Mouse (Mus musculus) forebrain, postnatal 0 days (tissue): Measurements from ENCODE around the gene Cyp26b1. TPM values are rescaled to one million over a fixed set of nuclear protein-coding genes. Genes with fewer than 3 reads are reported as not detected.

Experiments used
- ATAC-seq: fragments of 200-750 bp; cut with Nextera tagmentation; 2 replicates; pipeline ENCODE4 v1.8.0; 2017; ENCODE audit warnings: mild to moderate bottlenecking, moderate library complexity
- DNase-seq: peaks from one replicate; pipeline ENCODE4 v3.0.0-alpha.2; 2015
- H3K27ac ChIP-seq: fragments of 300-500 bp; sonication (generic); 2 replicates; pipeline ENCODE4 v1.5.1; 2014; ENCODE audit warnings: low read depth, mild to moderate bottlenecking, antibody characterized with exemption, low read length, moderate library complexity, mixed read lengths
- H3K27me3 ChIP-seq: fragments of 300-500 bp; sonication (generic); 2 replicates; pipeline ENCODE4 v1.6.1; 2014; ENCODE audit warnings: mild to moderate bottlenecking, low read length, mixed read lengths; ENCODE audit not compliant: insufficient read depth
- H3K36me3 ChIP-seq: fragments of 300-500 bp; sonication (generic); 2 replicates; pipeline ENCODE4 v1.6.1; 2014; ENCODE audit warnings: mild to moderate bottlenecking, moderate library complexity; ENCODE audit not compliant: insufficient read depth
- H3K4me1 ChIP-seq: fragments of 300-500 bp; sonication (generic); 2 replicates; pipeline ENCODE4 v1.6.1; 2014; ENCODE audit warnings: antibody characterized with exemption; ENCODE audit not compliant: insufficient read depth
- H3K4me2 ChIP-seq: fragments of 300-500 bp; sonication (generic); 2 replicates; pipeline ENCODE4 v1.6.1; 2014; ENCODE audit warnings: low read depth, mild to moderate bottlenecking, moderate library complexity
- H3K4me3 ChIP-seq: fragments of 300-500 bp; sonication (generic); 2 replicates; pipeline ENCODE4 v1.5.1; 2014; ENCODE audit warnings: low read depth, low read length, mixed read lengths
- H3K9ac ChIP-seq: fragments of 300-500 bp; sonication (generic); 2 replicates; pipeline ENCODE4 v1.6.1; 2014; ENCODE audit warnings: mild to moderate bottlenecking
- H3K9me3 ChIP-seq: fragments of 300-500 bp; sonication (generic); 2 replicates; pipeline ENCODE4 v1.6.1; 2016; ENCODE audit warnings: low read length
- CTCF ChIP-seq: sonication (generic); IDR thresholded peaks from 2 replicates; pipeline ENCODE4 v1.5.1; 2016; ENCODE audit warnings: antibody characterized with exemption, control low read depth, low read depth
- WGBS: fragments of 180-500 bp; shearing (Covaris S2); extraction: QIAGEN DNeasy Blood & Tissue Kit; methylation state at CpG from one replicate; pipeline ENCODE4 v1.1.7; 2014; 5-methylcytosine and 5-hydroxymethylcytosine counted together
- polyA plus RNA-seq: library from polyadenylated mRNA; unstranded; fragments of >200 nt; fragmentation: Nextera tagmentation; extraction: Ambion mirVana; gene quantifications from 2 replicates; pipeline ENCODE4 v1.2.1, GENCODE M21; 2015
- total RNA-seq: library from RNA; depleted of rRNA; stranded (reverse); fragments of >200 nt; gene quantifications from 2 replicates; pipeline ENCODE4 v1.2.3, GENCODE M21; 2014

The Cyp26b1 gene
- total and polyA plus RNA-seq, 2 experiments from 2014 or later, result 6.5 to 10.6 TPM

DNA sequence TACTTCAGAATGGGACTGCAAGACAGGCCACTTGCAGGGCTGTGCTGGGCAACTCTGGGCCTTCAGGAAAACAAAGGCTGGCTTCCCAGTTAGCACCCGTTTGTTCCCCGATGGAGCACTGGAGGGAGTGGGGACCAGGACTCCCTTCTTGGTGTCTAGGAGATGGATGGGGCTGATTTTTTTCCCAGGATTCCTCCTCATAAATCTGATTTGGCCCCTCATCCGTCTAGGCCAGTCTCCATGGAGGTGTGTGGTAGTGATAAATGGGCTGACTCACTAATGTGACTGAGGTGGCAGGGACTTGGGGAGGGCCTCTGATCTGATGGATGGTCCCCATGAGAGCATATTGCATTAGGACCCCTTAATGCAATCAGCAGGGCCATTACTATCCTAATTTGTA is 5.0 kb upstream of the Cyp26b1 start:
- no peak overlapping the region for H3K4me2 ChIP-seq
- no peaks in the 10 kb centered on the region for H3K27me3 ChIP-seq
- H3K9me3 ChIP-seq, result no peaks in the 10 kb centered on the region
- DNase-seq (no peak), ATAC-seq (no peak)
- 89% methylated on average over 3 of the region's 3 CpGs for WGBS
- no peak overlapping the region for H3K9ac ChIP-seq
- H3K4me1 ChIP-seq, result no peaks in the 10 kb centered on the region
- no peak for TF ChIP-seq CTCF
- H3K36me3 ChIP-seq, result no peaks in the 10 kb centered on the region
- H3K27ac ChIP-seq, result no peak overlapping the region
- no peak overlapping the region for H3K4me3 ChIP-seq

DNA sequence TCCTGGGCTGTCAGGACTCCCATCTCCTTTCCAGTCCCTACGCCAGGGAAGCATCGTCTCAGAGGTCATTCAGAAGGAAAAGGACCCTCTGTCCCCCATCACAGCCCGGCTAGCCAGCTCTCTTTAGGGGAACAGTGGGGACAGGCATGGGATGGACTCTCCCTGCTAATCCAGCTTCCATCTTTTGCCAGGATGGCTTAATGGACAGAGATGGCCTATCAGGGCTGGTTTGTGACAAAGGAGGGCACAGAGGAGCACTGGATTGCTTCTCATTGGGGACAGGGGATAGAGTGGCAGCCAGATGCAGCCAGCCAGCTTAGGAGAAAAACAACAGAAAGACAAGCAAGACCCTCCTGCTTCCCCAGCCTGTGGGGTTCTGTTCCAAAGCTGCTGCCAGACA is 918 bp upstream of the Cyp26b1 start:
- no peaks in the 10 kb centered on the region for H3K36me3 ChIP-seq
- ATAC-seq, result peak; percentile 54

DNA sequence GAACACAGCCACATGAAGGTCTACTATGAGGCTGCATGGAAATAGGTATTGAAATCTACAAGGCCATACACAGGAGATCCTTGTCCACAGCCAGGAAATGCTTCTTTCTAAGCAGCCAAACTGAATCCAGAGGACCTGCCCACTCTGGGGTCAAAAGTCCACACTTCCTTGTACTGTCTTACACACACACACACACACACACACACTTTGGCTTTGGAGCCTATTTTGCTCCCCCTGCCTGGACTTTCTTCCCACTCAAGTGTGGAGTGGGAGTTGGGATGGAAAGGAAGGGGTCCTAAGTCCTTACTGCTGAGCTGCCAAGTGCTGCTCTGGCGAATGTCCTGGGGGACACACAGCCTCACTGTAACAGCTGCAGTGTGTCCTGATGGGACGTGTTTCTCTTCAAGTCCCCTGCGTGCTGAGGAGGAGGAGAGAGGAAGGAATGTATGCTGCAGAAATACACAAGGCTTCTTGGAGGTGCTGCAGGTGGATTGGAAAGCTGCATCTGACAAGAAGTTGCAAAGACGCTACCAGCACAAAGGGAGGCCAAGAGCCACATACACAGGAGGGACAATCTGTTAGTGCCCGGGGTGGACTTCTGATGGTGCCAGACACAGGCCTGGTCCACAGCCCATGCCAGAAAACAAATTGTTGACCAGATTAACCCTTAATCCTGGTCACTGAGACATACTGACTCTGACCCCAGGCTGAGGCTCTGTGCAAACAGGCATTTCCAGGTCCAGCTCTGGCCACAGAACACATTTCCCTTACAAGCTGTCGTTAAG is 2.6 kb downstream of the Cyp26b1 start:
- WGBS, result 71% methylated on average over 6 of the region's 6 CpGs
- no peak overlapping the region for H3K27ac ChIP-seq
- H3K4me1 ChIP-seq, result peaks cover 15% of the 10 kb centered on the region
- no peak for TF ChIP-seq CTCF
- DNase-seq (no peak), ATAC-seq (no peak)
- H3K4me2 ChIP-seq, result no peak overlapping the region
- H3K36me3 ChIP-seq, result no peaks in the 10 kb centered on the region
- H3K9ac ChIP-seq, result no peak overlapping the region
- H3K27me3 ChIP-seq, result peaks cover 39% of the 10 kb centered on the region
- no peak overlapping the region for H3K4me3 ChIP-seq
- no peaks in the 10 kb centered on the region for H3K9me3 ChIP-seq

More for the DNA sequence above, 918 bp upstream of the Cyp26b1 start:
- Histone ChIP-seq H3K4me3 (no peak overlapping the region), H3K9me3 (no peaks in the 10 kb centered on the region), H3K27ac (no peak overlapping the region), H3K4me2 (no peak overlapping the region), H3K4me1 (peaks cover 4% of the 10 kb centered on the region; the same call in 1 of the 2 replicates), H3K27me3 (peaks cover 8% of the 10 kb centered on the region), H3K9ac (no peak overlapping the region)
- WGBS, result 37% methylated on average over 3 of the region's 3 CpGs
- DNase-seq, result no peak
- no peak for TF ChIP-seq CTCF

DNA sequence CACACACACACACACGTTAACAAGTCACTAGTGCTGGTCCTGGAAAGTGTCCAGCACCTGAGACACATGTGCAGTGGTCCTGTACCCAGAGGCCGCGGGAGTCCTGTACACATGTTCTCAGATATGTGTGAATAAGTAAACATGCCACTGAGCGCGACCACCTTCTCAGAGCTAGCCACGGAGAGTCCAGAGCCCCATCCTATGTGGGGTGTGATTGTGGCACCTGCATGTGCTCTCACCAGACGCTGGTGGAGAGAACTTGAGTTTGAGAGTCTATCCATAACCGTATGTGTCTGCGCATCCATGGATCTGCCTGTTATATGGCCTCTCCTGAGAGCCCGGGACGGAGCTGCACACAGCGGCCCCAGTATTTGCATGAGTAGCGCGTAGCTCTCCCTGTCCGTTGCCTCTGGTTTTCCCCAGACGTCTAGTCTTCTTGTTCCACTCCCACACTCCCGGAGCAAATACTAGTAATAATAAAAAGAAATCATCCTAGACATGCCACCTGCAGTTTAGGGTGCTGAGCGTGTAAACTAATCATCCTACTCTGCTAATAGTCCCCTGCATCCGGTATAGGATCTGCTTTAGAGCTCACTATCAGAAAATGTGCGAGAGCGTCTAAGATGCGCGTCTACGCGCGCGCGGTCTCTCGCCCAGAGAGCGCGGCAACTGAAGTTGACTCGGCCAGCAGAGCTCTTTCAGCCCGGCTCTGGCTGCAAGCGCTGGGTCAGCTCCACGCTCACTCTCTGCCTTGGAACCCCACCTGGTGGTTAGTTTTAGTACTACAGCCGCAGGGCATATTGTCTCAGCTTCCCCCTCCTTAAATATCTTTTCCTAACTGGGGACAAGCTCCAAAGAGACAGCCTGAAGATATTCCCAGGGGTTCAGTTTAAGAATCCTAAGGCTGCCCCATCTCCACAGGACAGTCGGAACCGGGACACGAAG is 3.7 kb downstream of the Cyp26b1 start:
- H3K36me3 ChIP-seq, result no peaks in the 10 kb centered on the region
- TF ChIP-seq CTCF, result peak; percentile 93
- peak overlapping the region; percentile 90 for H3K4me2 ChIP-seq
- peaks cover 15% of the 10 kb centered on the region for H3K4me1 ChIP-seq
- peak overlapping the region; percentile 20 for H3K4me3 ChIP-seq
- DNase-seq, result peak; percentile 90
- WGBS, result 4% methylated on average over 39 of the region's 39 CpGs
- H3K27me3 ChIP-seq, result peaks cover 50% of the 10 kb centered on the region
- no peak overlapping the region for H3K9ac ChIP-seq
- ATAC-seq, result peak; percentile 76
- H3K9me3 ChIP-seq, result no peaks in the 10 kb centered on the region
- H3K27ac ChIP-seq, result no peak overlapping the region

DNA sequence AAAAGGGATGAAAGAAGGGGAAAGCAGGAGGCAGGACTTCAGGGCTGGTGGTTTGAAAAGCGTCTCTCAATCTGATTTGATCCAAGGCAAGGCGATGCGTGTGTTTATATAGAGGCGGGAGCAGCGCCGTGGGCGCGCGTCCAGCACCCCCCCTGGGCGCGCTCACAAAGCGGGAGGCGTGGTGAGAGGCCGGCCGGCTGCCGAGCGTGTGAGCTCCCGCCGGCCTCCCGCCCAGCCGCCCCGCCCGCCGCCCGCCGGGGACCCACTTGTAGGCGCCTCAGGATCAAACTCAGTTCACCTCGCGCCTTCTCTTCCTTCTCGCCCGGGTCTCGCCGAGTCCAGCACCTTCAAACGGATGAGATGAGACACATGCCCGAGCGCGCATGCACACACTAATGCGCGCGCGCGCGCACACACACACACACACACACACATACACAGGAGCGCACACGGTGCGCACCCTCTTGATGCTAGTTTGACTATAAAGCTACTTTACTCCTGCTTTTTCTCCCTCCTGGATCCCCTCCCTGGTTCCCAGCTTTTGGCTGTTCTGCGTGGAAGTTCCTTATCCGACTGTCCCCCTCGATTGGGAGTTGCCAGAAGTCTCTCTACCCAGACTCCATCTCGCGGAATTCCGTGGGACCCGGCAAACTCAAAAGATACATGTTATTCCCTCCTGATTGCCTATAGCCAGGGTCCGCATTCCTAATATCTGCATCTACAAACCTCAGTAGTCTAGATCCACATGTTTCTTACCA is 4.6 kb downstream of the Cyp26b1 start:
- no peak for TF ChIP-seq CTCF
- ATAC-seq (no peak), DNase-seq (peak; percentile 66)
- peak overlapping the region; percentile 35; the same call in 1 of the 2 replicates for H3K9ac ChIP-seq
- no peaks in the 10 kb centered on the region for H3K36me3 ChIP-seq
- no peaks in the 10 kb centered on the region for H3K9me3 ChIP-seq
- H3K4me1 ChIP-seq, result peaks cover 18% of the 10 kb centered on the region
- peaks cover 55% of the 10 kb centered on the region for H3K27me3 ChIP-seq
- H3K4me2 ChIP-seq, result peak overlapping the region; percentile 90
- WGBS, result under 1% methylated on average over 51 of the region's 54 CpGs
- H3K4me3 ChIP-seq, result peak overlapping the region; percentile 44
- no peak overlapping the region for H3K27ac ChIP-seq

DNA sequence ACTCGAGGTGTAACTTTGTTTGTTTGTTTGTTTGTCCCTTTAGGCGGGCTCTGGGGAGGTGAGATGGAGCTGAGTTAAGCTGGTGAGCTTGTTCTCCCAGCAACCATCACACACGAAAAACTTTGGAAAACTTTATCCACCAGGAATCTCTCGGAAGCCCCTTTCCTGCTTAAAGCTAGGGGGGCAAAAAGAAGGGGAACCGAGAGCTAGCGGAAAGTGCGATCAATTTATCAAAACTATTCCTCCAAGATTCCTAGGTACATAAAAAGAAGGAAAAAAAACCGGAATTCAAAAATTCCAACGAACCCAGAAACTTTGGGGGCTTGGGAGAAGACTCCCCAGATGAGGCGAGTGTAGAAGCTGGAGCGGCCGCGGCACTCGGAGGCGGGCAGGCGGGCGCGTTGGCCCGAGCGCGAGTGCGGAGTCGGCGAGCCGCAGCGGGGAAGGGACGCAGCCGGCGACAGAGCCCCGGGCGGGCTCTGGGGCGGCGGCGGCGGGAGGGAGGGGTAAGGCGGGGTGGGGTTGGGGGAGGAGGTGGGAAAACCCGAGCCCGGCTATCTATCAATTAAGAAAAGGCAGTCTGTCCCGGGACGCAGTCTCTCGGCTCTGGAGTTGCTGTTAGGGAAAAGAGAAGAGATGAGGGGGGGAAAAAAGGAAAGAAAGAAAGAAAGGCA is 5.3 kb downstream of the Cyp26b1 start:
- no peak overlapping the region for H3K9ac ChIP-seq
- no peaks in the 10 kb centered on the region for H3K36me3 ChIP-seq
- TF ChIP-seq CTCF, result no peak
- WGBS, result under 1% methylated on average over 41 of the region's 41 CpGs
- peaks cover 26% of the 10 kb centered on the region for H3K4me1 ChIP-seq
- H3K4me2 ChIP-seq, result peak overlapping the region; percentile 90
- peaks cover 62% of the 10 kb centered on the region for H3K27me3 ChIP-seq
- no peaks in the 10 kb centered on the region for H3K9me3 ChIP-seq
- peak overlapping the region; percentile 44 for H3K4me3 ChIP-seq
- DNase-seq (no peak), ATAC-seq (no peak)
- H3K27ac ChIP-seq, result no peak overlapping the region
